Mouse (Mus musculus) embryonic facial prominence, embryonic 11.5 days (tissue): ENCODE measurements around the gene Kif26b. TPM values are rescaled to one million over a fixed set of nuclear protein-coding genes. Genes with fewer than 3 reads are reported as not detected.

Source experiments
- ATAC-seq: fragments of 200-750 bp; cut with Nextera tagmentation; replicated peaks from 2 replicates; pipeline ENCODE4 v1.8.0; 2017; ENCODE audit warnings: low read depth; ENCODE audit not compliant: insufficient number of reproducible peaks, low FRiP score, low TSS enrichment
- DNase-seq: peaks from one replicate; pipeline ENCODE4 v3.0.0-alpha.2; 2015; ENCODE audit warnings: low spot score
- H3K27ac ChIP-seq: fragments of 300-500 bp; sonication (generic); replicated peaks from 2 replicates; pipeline ENCODE4 v1.5.1; 2014; ENCODE audit warnings: mild to moderate bottlenecking, low read depth, low read length, control low read depth
- H3K27me3 ChIP-seq: fragments of 300-500 bp; sonication (generic); 2 replicates; pipeline ENCODE4 v1.6.1; 2014; ENCODE audit warnings: mild to moderate bottlenecking, low read length, moderate library complexity, mixed read lengths; ENCODE audit not compliant: control insufficient read depth, insufficient read depth
- H3K36me3 ChIP-seq: fragments of 300-500 bp; sonication (generic); replicated peaks from 2 replicates; pipeline ENCODE4 v1.6.1; 2014; ENCODE audit warnings: low read depth, mild to moderate bottlenecking, low read length, moderate library complexity, mixed read lengths; ENCODE audit not compliant: control insufficient read depth, insufficient read depth
- H3K4me1 ChIP-seq: fragments of 300-500 bp; sonication (generic); 2 replicates; pipeline ENCODE4 v1.6.1; 2014; ENCODE audit warnings: low read length, mixed read lengths; ENCODE audit not compliant: control insufficient read depth, insufficient read depth
- H3K4me2 ChIP-seq: fragments of 300-500 bp; sonication (generic); 2 replicates; pipeline ENCODE4 v1.6.1; 2014; ENCODE audit warnings: low read depth, mild to moderate bottlenecking, control low read depth, low read length, moderate library complexity
- H3K4me3 ChIP-seq: fragments of 300-500 bp; sonication (generic); 2 replicates; pipeline ENCODE4 v1.5.1; 2014; ENCODE audit warnings: low read depth, low read length, control low read depth
- H3K9ac ChIP-seq: fragments of 300-500 bp; sonication (generic); replicated peaks from 2 replicates; pipeline ENCODE4 v1.6.1; 2014; ENCODE audit warnings: mild to moderate bottlenecking, control low read depth, low read length
- H3K9me3 ChIP-seq: fragments of 300-500 bp; sonication (generic); replicated peaks from 2 replicates; pipeline ENCODE4 v1.6.1; 2016; ENCODE audit warnings: mild to moderate bottlenecking, low read length, inconsistent platforms, mixed read lengths; ENCODE audit not compliant: control insufficient read depth
- WGBS: fragments of 180-500 bp; shearing (Covaris S2); extraction: QIAGEN DNeasy Blood & Tissue Kit; methylation state at CpG from one replicate; pipeline ENCODE4 v1.1.7; 2014; 5-methylcytosine and 5-hydroxymethylcytosine counted together
- polyA plus RNA-seq: library from polyadenylated mRNA; unstranded; fragments of >200 nt; fragmentation: Nextera tagmentation; extraction: Ambion mirVana; gene quantifications from 2 replicates; pipeline ENCODE4 v1.2.1, GENCODE M21; 2014

Gene Kif26b
- polyA plus RNA-seq, 1 experiment from 2014 or later: 12.3 TPM

DNA sequence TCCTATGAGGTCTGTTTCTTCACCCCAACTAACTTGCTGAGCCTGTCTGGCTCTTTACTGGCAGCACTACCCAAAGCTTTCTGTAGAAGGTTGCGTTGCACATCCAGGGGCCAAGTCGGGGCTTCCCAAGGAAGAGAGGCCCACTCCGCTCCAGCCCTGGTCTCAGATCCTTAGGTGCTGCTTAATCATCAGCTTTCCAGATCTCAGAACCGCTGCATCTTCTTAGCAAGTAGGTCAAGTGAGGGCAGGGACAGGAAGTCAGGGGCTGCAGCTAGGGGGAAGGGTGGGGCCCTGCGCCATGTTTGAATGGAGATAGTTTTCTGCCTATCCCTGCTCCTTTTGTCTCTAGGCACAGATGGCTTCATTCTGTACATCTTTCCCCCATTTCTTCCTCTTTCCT is 263.8 kb downstream of the Kif26b start:
- DNase-seq (no peak), ATAC-seq (no peak)
- 88% methylated on average over 5 of the region's 5 CpGs for WGBS

DNA sequence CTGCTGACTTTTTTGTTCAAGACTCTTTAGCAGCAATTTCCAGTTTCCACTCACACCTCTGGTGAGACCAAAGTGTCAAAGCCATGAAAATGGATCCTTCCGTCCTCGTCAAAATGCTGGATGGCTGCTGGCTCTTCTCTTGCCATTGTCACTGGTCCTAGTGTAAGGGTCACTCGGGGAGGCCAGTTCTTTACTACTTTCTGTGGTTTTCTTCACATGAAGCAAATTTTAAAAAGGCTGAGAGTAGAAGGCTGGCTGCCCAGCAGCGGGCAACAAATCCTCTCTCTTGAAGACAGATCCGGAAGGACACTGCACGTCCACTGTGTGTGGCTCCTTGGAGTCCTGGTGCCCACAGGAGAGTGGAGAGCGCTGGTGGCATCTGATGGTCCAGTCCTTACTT is 265.9 kb downstream of the Kif26b start:
- Histone ChIP-seq H3K9ac (no peak overlapping the region), H3K4me3 (no peak overlapping the region), H3K27ac (no peak overlapping the region), H3K27me3 (no peaks in the 10 kb centered on the region), H3K36me3 (no peaks in the 10 kb centered on the region), H3K4me1 (no peaks in the 10 kb centered on the region), H3K4me2 (no peak overlapping the region), H3K9me3 (no peaks in the 10 kb centered on the region)
- no peak for ATAC-seq
- no peak for DNase-seq
- WGBS: 91% methylated on average over 7 of the region's 7 CpGs

More for the DNA sequence above, 263.8 kb downstream of the Kif26b start:
- Histone ChIP-seq H3K36me3 (no peaks in the 10 kb centered on the region), H3K9me3 (no peaks in the 10 kb centered on the region), H3K4me2 (no peak overlapping the region), H3K9ac (no peak overlapping the region), H3K4me3 (no peak overlapping the region), H3K27me3 (no peaks in the 10 kb centered on the region), H3K4me1 (no peaks in the 10 kb centered on the region), H3K27ac (no peak overlapping the region)

DNA sequence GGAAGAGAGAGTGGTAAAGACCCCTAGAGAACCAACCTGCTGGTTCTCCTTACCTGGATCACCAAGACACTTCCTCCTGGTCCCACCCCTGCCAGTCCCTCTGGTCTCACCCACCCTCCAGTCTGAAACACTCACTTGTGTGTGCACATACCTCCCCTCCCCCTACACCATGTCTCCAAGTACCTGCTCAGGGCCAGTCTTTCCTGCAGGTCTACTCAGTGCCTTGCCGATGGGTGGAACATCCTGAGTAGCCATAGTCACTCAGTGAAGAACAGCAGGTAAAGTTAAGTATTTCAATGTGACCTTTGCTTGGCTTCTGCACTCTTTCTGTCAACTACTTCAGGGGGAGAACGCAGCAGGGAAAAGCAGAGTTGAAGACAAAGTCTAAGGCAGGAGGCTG is 268.5 kb downstream of the Kif26b start:
- no peak overlapping the region for H3K4me2 ChIP-seq
- 80% methylated on average over 2 of the region's 2 CpGs for WGBS
- no peak overlapping the region for H3K27ac ChIP-seq
- DNase-seq: no peak
- H3K4me1 ChIP-seq: no peaks in the 10 kb centered on the region
- ATAC-seq: no peak
- no peaks in the 10 kb centered on the region for H3K36me3 ChIP-seq
- no peaks in the 10 kb centered on the region for H3K9me3 ChIP-seq
- H3K9ac ChIP-seq: no peak overlapping the region
- no peak overlapping the region for H3K4me3 ChIP-seq
- H3K27me3 ChIP-seq: no peaks in the 10 kb centered on the region

DNA sequence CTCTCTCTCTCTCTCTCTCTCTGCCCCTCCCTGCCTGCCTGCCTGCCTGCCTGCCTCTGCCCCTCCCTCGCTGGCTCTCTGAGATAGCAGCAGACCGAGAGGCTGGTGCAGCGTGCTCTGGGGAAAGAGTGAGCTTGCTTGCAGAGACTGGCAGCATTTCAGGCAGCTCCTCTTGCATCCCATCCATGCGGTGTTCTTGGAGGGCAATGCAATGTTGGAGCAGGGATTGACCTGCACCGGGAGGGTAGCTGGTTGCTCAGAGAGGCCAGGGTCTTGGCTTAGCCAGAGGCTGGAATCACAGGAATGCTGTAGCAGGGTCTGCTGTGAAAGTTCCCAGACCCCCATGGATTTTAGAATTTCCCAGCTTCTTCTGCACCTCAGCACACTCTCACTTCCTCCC is 269.4 kb downstream of the Kif26b start:
- ATAC-seq (0 out of 2 replicates have a peak, but pooled peaks have one; percentile 31), DNase-seq (peak; percentile 37)
- Histone ChIP-seq H3K4me3 (peak overlapping the region; percentile 14; the same call in 1 of the 2 replicates), H3K4me2 (peak overlapping the region; percentile 40), H3K27me3 (no peaks in the 10 kb centered on the region), H3K4me1 (no peaks in the 10 kb centered on the region), H3K9ac (peak overlapping the region; percentile 38; the same call in 1 of the 2 replicates), H3K27ac (peak overlapping the region; percentile 30; the same call in 1 of the 2 replicates), H3K36me3 (no peaks in the 10 kb centered on the region), H3K9me3 (no peaks in the 10 kb centered on the region)
- 2% methylated on average over 5 of the region's 5 CpGs for WGBS

DNA sequence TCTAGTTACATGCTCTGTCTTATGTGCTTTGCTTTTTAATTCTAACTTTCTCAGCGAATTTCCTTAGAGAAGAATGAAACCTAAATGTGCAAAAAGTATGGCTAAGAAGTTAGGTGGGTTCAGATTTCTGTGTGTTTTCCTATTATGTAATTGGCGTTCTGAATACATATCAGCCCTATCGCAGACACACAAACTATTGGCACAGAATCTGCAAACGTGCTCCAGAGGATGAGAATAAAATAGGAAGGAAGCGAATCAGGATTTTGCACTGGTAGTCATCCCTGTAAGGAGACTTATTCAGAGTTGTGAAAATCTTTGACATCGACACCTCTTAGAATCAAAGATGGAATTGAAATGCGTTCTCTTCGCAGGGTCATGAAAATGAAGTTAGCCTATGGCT is 270.0 kb downstream of the Kif26b start:
- H3K4me1 ChIP-seq: no peaks in the 10 kb centered on the region
- DNase-seq: no peak

DNA sequence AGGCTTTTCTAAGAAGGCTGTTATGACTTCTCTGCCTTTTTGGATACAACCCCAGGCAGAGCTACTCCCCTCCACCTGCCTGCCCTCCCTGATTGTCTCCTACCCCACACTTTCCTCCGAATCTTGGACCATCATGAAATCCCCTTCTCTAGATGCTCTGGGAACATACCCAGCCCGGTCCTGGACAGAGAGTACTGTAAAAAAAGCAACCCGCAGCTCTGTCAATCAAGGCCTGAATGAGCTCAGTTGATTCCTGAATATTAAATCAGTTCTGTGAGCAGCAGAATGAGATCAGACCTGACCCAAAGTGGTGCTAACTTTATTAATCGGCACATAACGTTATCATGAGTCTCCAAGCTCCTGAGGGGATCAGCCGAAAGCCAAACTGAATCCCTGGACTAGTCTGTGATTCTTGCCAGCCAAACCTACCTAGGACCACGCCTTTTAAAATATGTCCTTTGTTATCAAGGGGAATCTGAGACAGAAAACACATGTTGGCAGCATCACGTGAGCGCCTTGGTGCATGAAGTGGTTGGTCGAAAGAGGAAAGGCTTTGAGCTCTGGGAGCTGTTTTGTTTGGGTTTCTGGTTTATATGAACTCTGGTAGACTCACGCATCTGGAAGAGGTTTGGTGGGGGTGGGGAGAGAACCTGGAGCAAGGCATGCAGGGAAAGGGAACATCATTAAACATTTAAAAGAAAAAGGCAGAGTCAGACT is 271.1 kb downstream of the Kif26b start:
- H3K4me1 ChIP-seq: no peaks in the 10 kb centered on the region
- peak overlapping the region; percentile 35 for H3K9ac ChIP-seq
- peak overlapping the region; percentile 14; the same call in 1 of the 2 replicates for H3K4me2 ChIP-seq
- H3K27me3 ChIP-seq: no peaks in the 10 kb centered on the region
- no peaks in the 10 kb centered on the region for H3K36me3 ChIP-seq
- peak; percentile 93 for DNase-seq
- WGBS: 39% methylated on average over 11 of the region's 11 CpGs
- peak overlapping the region; percentile 75; the same call in 1 of the 2 replicates for H3K27ac ChIP-seq
- ATAC-seq: peak; percentile 80
- peak overlapping the region; percentile 13; the same call in 1 of the 2 replicates for H3K4me3 ChIP-seq
- no peaks in the 10 kb centered on the region for H3K9me3 ChIP-seq

More for the DNA sequence above, 270.0 kb downstream of the Kif26b start:
- H3K9ac ChIP-seq: no peak overlapping the region
- peak overlapping the region; percentile 14; the same call in 1 of the 2 replicates for H3K4me3 ChIP-seq
- no peaks in the 10 kb centered on the region for H3K36me3 ChIP-seq
- no peak for ATAC-seq
- H3K4me2 ChIP-seq: peak overlapping the region; percentile 40
- 0 out of 2 replicates have a peak overlapping the region, but pooled peaks have one; percentile 7 for H3K27ac ChIP-seq
- WGBS: 76% methylated on average over 8 of the region's 8 CpGs
- H3K9me3 ChIP-seq: no peaks in the 10 kb centered on the region
- no peaks in the 10 kb centered on the region for H3K27me3 ChIP-seq

DNA sequence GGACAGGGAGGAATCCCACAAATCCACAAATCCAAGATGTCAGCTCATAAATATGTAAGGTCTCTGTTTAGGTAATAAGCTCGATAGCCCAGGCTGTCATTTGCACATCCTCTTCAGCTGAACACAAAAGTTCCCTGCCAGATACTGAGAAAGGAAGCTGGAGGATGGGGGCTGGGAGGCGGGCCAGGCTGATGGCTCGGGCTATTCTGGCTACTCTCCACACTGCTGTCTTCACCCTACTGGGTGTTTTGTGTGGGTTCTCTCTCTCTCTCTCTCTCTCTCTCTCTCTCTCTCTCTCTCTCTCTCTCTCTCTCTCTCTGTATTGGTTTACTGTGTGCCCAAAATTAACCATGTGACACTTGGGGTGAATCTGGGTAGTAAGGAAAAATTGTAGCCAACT is 274.2 kb downstream of the Kif26b start:
- H3K9me3 ChIP-seq: no peaks in the 10 kb centered on the region
- ATAC-seq: no peak
- H3K27ac ChIP-seq: no peak overlapping the region
- no peaks in the 10 kb centered on the region for H3K27me3 ChIP-seq
- no peak overlapping the region for H3K4me3 ChIP-seq
- 48% methylated on average over 3 of the region's 3 CpGs for WGBS
- no peaks in the 10 kb centered on the region for H3K4me1 ChIP-seq
- no peak overlapping the region for H3K4me2 ChIP-seq
- no peaks in the 10 kb centered on the region for H3K36me3 ChIP-seq
- H3K9ac ChIP-seq: no peak overlapping the region
- no peak for DNase-seq

DNA sequence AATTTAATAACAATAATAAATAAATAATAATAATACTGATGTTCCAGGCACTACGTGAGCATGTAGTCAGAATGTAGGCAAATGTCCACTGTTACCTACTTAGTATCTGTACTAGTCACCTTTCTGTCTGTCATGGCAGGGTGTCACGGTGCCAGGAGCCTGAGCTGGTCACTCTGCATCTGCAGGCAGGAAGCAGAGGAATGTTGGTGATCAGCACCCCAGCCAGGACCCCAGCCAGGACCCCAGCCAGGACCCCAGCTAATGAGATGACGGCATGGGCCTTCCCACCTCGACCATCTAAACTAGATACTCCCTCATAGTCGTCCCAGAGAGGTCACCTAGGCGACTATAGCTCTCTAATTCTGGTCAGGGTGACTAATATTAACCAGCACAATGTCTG is 288.6 kb downstream of the Kif26b start:
- H3K27ac ChIP-seq: no peak overlapping the region
- H3K4me3 ChIP-seq: no peak overlapping the region
- no peaks in the 10 kb centered on the region for H3K9me3 ChIP-seq
- H3K4me2 ChIP-seq: no peak overlapping the region
- ATAC-seq (no peak), DNase-seq (no peak)
- 84% methylated on average over 6 of the region's 6 CpGs for WGBS
- no peaks in the 10 kb centered on the region for H3K27me3 ChIP-seq
- H3K9ac ChIP-seq: no peak overlapping the region
- no peaks in the 10 kb centered on the region for H3K4me1 ChIP-seq
- no peaks in the 10 kb centered on the region for H3K36me3 ChIP-seq
